Mouse (Mus musculus) stomach, postnatal 0 days (tissue): Measurements from ENCODE around the gene Diaph3.

Experiments
- CTCF ChIP-seq: IDR thresholded peaks from 2 replicates; pipeline ENCODE4 v1.5.1; 2016; ENCODE audit warnings: antibody characterized with exemption, low read depth, mild to moderate bottlenecking, moderate library complexity
- EP300 ChIP-seq: optimal IDR thresholded peaks from 2 replicates; pipeline ENCODE3; 2016; ENCODE audit warnings: antibody characterized with exemption

DNA sequence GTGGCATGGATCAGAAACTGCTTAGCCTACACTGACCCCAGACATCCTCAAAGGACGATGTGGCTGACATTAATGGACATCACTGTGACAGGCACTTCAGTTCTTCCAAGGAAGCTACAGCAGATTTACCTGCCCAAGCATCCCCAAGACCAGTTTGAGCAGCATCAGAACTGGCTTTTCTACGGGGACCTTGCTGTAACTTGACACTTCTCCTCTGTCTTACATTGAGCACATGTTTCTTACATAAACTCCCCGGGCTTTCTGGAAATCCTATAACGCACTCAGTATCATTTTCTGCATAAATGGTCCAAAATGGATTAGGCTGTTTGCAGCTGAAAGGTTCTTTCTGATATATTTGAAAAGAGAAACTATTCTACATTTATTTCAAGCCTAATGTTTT lies 143.7 kb downstream of the Diaph3 start:
- TF ChIP-seq CTCF (no peak), EP300 (no peak)
